Mouse (Mus musculus) adrenal gland (tissue): ENCODE data around the gene Ccin.

Experiments used
- intact Hi-C: fragments of 180-260 bp; cut with DNase I; formaldehyde crosslinking; loops from one replicate; pipeline ENCODE4 v1.15.1; 2025
- long read RNA-seq, 2 experiments: library from polyadenylated mRNA; unstranded; transcript quantifications; one replicate each; pipeline ENCODE4 v2.0.0; 2020; ENCODE audit warnings: borderline replicate concordance in 1 of 2; ENCODE audit not compliant: insufficient replicate concordance in 1 of 2

Gene Ccin
- long read RNA-seq, experiment 1 = 0 reads
- long read RNA-seq, experiment 2 = 0 reads

- intact Hi-C loops = loop anchor here (5.0 kb wide), 1 partner anchor 76 kb away; no protein-coding TSS in a partner anchor
Observed at GRCm38 (mm10) chr4:43983181-43983580, at the start of gene Ccin. Gene Ccin (plus strand): TSS chr4:43983483.

- intact Hi-C loops = no loop called here
Observed at GRCm38 (mm10) chr4:43936186-43936585, 47.1 kb upstream of the Ccin start.

- intact Hi-C loops = no loop called here
Observed at GRCm38 (mm10) chr4:43936749-43937674, 46.3 kb upstream of the Ccin start.

GRCm38 (mm10) chr4:43941315-43941714 is 42.0 kb upstream of the Ccin start:
- intact Hi-C loops = no loop called here

GRCm38 (mm10) chr4:43942421-43942820 is 40.9 kb upstream of the Ccin start:
- intact Hi-C loops = no loop called here

- intact Hi-C loops = no loop called here
Observed at GRCm38 (mm10) chr4:43947571-43947970, 35.7 kb upstream of the Ccin start.

- intact Hi-C loops = no loop called here
Observed at GRCm38 (mm10) chr4:43957292-43957845, 25.9 kb upstream of the Ccin start, which contains the start of gene Glipr2. Gene Glipr2 (plus strand): TSS chr4:43957401.

GRCm38 (mm10) chr4:43957846-43958461 is 25.3 kb upstream of the Ccin start:
- intact Hi-C loops = no loop called here

GRCm38 (mm10) chr4:43959523-43960179 is 23.6 kb upstream of the Ccin start:
- intact Hi-C loops = no loop called here

- intact Hi-C loops = no loop called here
Observed at GRCm38 (mm10) chr4:43960207-43960606, 23.1 kb upstream of the Ccin start.

GRCm38 (mm10) chr4:43964326-43964833 is 18.9 kb upstream of the Ccin start:
- intact Hi-C loops = no loop called here

GRCm38 (mm10) chr4:43964951-43965684 is 18.2 kb upstream of the Ccin start:
- intact Hi-C loops = no loop called here

GRCm38 (mm10) chr4:43965856-43966535 is 17.3 kb upstream of the Ccin start:
- intact Hi-C loops = no loop called here

- intact Hi-C loops = no loop called here
Observed at GRCm38 (mm10) chr4:43968650-43969049, 14.6 kb upstream of the Ccin start.

GRCm38 (mm10) chr4:43969373-43969772 is 13.9 kb upstream of the Ccin start:
- intact Hi-C loops = no loop called here

- intact Hi-C loops = no loop called here
Observed at GRCm38 (mm10) chr4:43970393-43971330, 12.6 kb upstream of the Ccin start.

- intact Hi-C loops = no loop called here
Observed at GRCm38 (mm10) chr4:43971541-43972136, 11.6 kb upstream of the Ccin start.

GRCm38 (mm10) chr4:43972137-43972591 is 11.1 kb upstream of the Ccin start:
- intact Hi-C loops = no loop called here
